Mouse (Mus musculus) ZHBTc4 (cell line): ENCODE data around the gene Fpr2.
A peak's percentile ranks its signal among the peaks of the same experiment; 100 is the strongest.
"Not testable (repeated sequence)": the region's sequence is repeated elsewhere in the genome, so short reads cannot be mapped to it uniquely, and the experiment has no call there.

ENCODE experiments used
- DNase-seq: peaks from one replicate; pipeline ENCODE4 v3.0.0-alpha.2; 2011; ENCODE audit warnings: low read depth, low spot score

The Fpr2 gene

DNA sequence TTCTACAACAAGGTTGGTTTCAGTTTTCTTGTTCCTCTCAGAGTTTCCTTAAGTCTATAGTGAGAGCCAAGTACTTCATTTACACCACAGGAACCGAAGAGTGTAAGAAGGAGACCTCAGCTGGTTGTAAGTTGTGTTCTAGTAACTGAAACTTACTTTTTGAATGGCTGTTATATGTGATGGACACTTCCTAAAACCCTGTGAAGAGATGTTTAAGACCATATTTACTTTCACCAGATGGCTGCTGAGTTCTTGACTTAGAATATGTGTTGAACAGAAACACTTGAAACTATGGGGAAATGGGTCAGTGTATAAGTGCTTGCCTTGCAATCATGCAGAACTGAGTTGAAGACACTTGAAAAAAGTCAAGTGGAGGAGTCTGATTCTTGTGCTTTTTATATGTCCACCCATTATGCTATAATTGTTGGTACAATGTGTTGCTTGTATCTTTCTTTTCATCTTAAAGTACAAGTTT lies at the start of gene Fpr2, which contains the start of gene Fpr3:
Gene Fpr2, plus strand, starts transcription at position 51 of the 475 bp plus-strand sequence.
Gene Fpr3, plus strand, starts transcription at position 79 of the 475 bp plus-strand sequence.
- no peak for DNase-seq

DNA sequence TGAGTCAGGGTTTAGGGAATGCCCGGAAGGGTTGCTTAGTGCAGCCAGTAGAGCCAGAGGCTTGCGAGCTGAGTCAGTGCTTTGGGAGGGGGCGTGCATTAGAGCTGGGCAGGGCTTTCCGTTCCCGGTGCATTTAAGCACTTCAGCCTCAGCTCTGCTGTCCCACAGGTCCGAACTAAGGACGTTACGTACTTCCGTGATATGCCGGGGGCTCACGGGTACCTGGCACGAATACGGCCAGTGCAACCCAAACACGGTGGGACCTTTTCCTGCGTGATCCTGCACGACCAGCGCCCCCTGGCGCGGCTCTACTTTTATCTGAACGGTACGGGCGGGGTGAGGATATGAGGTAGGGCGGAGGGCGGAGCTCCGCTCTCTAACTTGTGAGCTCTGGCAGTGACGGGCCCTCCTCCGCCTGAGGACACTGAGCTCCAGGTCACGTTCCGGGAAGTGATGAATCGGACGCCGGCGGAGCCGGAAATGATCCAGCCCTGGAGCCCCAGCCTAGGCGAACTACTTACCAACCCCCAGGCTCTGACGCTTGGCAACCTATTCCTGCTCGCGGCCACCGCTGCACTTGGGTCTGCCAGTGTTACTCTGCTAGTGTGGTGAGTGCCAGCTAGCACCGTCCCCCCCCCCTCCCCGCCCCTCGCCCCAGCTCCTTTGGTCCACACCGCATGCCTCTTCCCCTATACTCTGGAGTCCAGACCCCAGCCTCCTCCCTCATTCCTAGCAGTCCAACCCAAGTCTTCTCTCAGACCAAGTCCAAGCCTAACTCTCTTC lies 49.5 kb upstream of the Fpr2 start:
- peak; percentile 98 for DNase-seq

DNA sequence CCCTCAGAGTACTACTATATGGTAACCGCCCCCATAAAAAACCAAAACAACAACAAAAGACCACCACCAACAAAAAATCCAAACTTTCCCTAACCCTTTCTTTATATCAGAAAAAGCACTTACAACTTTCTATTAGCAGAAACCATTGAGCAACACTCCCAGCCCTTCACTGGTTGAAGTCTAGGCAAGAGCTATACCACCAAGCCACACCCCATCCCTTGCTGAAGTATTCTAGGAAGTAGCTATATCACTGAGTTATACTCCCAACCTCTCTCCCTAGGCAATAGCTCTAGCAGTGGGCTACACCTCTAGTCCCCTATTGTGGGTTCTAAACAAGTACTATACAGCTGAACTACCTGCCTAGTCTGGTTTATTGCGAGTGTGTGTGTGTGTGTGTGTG lies 48.3 kb upstream of the Fpr2 start:
- DNase-seq: no peak

DNA sequence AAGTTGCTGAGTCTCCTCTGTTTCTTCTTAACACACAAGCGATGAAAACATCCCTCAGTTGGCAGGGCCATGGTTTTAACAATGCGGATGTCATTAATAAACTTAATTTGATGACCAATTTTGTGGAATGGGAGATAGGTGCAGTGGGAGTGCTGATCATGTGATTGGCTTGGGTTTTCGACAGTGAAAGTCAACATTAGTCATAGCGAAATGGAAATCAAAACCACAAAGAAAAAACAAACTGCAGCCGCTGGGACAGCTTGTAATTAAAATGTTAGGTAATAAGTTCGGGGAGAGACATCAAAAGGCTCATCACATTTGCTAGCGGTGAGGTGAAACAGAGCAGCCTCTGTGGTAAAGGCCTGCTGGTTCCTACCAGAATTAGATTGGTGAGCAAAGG lies 46.8 kb upstream of the Fpr2 start:
- DNase-seq: no peak

DNA sequence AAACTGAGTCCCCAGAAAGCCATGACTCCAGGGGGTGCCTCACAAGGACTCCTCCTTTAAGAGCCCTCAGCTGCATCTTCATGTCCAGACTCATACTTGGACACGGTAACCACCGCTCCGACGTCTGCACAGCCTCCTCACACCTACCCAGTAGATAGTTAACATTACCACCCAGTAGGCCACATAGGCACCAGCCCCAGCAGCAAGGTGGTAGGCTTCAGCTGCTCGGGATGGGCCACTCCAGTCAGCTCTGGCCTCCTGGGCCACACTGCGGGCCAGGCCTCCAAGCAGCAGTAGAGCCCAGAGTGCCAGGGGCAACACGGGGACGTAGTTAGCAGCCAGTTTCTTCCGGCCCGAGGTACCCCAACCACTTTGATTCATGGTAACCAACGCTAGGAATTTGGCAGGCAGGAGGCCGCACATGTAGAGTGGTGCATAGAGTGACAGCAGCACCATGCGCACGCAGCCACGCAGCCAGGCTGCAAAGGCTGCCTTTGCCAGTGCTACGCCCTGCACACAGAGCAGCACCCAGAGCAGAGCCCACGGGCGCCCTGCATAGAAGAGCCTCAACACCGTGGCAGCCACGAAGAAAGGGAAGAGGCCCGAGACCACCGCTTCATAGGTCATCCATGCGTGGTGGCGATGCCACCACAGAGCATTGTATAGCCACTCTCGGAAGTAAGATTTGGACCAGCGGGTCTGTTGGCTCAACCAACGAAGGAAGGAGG lies 43.9 kb upstream of the Fpr2 start:
- peak; percentile 47 for DNase-seq

DNA sequence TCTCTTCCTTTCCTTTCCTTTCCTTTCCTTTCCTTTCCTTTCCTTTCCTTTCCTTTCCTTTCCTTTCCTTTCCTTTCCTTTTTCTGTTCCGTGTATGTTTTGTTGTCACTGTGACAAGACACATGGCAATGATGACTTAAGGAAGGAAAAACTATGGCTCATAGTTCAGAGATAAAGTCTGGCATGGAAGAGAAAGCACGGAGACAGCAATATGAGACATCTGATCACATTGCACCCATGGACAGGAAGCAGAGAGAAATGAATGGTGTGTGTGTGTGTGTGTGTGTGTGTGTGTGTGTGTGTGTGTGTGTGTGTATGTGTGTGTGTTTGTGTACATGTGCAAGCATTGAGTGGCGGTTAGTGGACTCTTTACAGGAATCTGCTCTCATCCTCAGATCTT lies 43.0 kb upstream of the Fpr2 start:
- DNase-seq: not testable (repeated sequence)

DNA sequence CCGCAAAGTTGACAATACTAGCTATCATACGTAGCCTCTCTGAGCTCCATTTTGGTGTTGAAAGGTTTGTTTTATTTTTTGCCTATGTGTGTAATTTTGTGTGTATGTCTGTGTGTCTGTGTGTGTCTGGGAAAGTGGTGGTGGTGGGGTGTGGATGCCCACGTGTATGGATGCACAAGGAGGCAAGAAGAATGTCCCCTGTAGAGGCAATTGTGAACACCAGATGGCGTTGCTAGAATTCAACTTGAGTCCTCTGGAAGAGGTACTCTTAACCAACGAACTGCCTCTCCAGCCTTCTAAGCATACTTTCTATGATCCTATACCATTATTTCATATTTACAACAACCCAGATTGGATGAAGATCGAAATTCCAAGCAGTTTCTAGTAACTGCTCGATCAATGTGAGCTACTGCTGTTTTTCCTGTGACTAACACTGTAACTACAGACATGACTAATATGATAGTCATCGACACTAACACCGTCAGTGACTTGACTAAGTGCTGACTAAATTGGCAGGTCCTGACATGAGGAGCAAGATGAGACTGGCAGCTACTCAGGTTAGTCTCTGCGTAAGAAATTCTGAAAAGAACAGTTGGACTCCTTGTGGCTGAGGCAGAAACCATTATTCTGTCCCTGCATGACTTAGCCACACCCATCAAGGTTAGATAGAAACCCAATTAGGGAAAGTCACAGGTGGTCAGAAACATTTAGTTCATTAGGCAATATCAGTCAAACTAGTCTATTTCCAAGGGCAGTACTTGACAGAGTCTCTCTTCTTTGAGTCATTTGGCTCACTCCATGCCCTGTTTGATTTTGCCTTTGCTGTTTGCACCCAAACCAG lies 42.2 kb upstream of the Fpr2 start:
- peak; percentile 38 for DNase-seq

DNA sequence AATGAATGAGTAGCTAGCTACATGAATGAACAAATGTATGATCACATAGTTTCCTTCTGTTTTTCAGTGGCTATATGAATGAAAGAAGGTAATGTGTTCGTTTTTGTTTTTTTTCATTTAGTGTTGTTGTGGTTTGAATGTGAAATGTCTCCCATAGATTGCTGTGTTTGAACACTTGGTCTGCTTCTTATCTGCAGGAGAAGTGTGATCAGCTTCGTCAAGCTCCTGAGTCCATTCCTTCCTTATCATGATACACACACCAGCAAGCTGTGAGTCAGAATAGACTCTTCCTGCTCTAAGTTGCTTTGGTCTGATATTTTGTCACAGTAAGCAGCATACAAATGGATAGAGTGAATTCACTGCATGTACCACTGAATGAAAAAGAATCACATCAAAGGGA lies 38.6 kb upstream of the Fpr2 start:
- no peak for DNase-seq

DNA sequence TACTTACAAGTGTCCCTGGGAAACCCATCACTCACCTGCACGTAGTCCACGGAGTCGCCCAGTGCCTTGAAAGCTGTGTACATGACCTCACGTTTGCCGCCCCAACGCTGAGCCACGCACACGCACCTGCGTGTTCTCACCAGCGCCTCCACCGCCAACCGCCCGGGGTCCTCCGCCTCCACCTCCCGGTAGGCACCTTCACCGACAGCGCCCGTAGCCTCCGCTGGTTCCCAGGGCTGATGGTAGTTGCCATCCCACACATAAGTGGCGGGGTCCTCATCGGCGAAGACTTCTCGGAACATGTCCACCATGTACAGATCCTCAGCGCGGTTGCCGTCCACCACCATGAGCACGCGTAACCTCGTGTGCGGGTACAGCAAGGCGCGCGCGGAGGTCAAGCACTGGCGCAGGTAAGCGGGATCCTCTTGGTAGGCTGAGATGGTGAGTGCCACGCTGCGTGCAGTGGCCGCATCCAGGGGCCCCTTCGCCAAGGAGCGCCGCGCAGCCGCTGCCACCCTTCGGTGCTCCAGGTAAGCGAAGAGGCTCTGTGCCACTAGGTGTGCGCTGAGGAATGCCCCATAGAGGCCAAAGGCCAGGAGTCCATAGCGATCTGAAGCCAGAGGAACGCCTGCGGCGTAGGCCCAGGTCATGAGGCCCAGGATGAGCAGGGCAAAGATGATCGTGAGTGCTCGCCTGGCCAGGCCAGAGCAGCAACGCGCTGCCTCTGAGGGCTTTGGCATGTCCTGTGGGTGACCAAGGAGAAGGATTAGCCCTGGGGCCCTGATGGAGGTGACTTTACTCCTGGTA lies 37.5 kb upstream of the Fpr2 start:
- peak; percentile 62 for DNase-seq

DNA sequence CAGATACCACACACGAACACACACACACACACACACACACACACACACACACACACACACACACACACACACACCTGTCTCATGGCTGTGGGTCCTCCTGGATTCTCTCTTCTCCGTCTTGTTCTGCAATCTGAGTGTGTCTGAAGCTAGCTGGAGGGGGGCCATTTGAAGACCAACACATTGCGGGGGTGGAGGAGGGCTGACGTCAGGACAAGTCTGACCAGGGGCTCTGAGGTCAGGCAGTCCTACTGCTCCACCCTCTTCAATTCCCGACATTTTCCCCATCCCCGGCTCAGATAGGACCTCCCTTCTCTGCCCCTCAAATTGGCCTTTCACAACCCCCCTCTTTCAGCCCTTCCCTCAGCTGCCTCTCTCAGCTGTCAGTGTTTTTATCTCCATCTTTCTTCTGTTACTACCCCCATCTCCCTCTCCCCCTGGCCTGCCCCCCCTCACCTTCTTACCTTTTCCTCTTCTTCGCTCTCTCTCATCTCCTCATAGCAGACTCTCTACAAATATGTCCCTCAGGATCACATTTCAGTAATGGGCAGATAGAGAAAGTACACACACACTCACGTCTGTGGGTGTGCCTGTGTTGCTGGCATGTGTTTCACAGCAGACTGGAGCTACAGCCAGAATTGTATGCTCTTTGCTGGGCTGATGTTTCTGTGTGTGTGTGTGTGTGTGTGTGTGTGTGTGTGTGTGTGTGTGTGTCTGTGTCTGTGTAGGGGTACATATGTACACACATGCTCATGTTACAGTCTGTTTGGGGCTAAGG lies 32.4 kb upstream of the Fpr2 start, which contains the start of gene Has1:
Gene Has1, minus strand, starts transcription at position 142 of the 775 bp plus-strand sequence.
- DNase-seq: no peak

DNA sequence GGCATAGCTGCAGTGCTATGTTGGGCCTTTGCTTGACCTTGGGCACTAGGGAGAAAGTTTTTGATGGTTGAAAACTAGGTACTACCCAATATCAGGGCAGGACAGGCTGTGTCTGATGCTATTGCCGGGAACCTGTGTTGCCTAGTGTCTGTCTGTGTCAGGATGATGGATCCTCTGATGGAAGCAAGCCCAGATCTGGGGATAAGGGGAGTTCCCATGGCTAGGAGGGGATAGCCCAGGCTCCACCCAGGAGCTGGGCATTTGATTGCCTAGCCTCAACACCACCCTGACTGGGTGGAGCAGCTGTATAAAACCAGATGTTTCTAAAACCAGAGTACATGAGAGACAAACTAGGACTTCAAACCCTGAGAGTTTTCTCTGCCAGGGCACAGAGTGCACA lies 31.0 kb upstream of the Fpr2 start:
- DNase-seq: no peak

DNA sequence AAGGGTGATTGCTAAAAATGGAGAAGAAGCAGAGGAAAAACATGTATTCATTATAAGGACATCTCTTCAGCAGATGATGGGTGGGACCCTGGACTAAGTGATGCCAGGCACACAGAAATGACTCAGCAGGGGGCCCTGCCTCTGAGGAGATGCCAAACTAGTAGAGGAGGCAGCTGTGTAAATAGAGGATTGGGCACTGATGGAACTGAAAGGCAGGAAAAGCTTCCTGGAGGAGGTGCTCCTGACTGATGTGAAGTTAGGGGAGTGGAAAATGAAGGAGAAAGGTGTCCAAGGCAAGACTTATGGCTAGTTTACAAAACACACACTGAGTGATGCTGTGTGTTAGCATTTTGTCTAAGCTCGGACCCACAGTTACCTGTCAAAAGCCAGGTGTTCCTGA lies 30.2 kb upstream of the Fpr2 start:
- DNase-seq: no peak

DNA sequence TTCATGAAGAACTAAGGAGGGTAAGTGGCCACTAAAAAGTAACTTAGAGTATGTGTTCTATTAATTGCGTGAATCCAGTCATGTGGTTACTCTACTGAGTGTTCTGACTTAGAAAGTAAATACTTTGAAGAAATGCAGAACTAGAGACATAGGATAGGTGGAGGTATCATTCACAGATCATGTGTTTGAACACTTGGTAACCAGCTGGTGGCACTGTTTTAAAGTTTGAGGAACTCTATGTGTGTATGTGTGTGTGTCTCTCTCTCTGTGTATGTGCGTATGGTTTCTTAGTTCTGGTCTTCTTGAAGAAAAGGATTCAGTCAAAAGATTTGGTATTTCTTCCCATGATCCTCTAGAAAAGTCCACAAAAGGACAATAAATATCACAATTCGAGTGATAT lies 27.5 kb upstream of the Fpr2 start:
- DNase-seq: no peak

DNA sequence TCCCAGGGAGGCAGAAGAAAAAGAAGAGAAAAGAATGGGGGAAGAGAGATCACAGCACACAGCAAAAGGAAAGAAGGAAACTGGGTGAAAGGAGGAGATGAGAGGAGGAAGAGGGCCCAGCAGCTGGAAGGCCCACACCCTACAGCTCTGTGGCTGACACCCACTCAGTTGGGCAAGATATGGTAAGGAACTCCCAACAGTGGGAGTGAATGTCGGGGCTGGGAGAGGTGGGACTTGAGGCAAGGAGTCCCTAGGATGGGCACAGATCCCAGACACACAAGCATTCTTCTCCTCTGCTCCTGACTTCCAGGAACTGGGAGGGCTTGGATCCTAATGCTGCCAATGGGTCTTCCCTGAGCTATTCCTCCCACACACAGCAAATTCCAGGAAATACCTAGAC lies 25.3 kb upstream of the Fpr2 start:
- no peak for DNase-seq

DNA sequence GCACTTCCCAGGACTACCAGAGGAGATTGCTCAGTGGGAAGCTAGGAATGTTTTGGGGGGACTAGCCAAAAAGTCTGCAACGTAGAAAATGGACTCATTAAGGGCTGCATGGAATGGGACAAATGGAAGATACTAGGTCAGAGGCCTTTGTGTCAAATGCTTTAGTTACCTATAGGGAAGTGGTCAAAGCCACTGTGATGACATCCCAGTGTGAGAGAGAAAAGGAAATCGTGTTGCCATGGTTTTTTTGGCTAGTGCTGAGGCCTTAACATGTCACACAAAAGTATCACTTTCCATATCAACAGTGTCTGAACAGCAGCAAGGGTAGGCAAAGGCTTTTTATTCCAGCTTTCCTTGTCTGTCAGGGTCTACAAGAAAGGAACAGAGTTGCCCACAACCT lies 22.5 kb upstream of the Fpr2 start:
- no peak for DNase-seq

DNA sequence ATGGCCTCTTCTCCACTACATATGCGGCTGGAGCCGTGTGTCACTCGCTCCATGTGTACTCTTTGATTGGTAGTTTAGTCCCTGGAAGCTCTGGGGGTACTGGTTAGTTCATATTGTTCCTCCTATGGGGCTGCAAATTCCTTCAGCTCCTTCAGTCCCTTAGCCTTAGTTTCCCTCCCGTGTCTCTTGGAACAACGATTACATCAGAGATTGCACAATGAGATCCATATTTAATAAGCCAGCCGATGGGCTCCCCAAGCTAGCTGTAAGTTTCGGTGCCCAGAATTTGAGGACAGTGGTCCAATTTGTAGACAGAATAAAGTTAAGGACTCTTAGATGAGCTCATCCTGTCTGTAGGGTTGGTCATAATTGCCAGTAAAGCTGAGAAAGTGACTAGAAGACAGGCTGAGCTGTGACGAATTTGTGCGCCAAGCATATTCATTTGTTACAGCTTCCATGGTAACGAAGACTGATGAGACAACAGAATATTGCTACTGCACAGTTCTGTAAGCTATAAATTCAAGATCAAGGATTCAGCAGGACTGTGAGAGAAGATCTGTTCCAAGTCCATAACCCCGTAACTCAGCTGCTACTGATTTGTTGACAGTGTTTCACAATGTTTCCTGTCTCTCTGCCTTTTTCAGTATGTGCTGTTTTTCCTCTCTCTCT lies 20.7 kb upstream of the Fpr2 start:
- no peak for DNase-seq

DNA sequence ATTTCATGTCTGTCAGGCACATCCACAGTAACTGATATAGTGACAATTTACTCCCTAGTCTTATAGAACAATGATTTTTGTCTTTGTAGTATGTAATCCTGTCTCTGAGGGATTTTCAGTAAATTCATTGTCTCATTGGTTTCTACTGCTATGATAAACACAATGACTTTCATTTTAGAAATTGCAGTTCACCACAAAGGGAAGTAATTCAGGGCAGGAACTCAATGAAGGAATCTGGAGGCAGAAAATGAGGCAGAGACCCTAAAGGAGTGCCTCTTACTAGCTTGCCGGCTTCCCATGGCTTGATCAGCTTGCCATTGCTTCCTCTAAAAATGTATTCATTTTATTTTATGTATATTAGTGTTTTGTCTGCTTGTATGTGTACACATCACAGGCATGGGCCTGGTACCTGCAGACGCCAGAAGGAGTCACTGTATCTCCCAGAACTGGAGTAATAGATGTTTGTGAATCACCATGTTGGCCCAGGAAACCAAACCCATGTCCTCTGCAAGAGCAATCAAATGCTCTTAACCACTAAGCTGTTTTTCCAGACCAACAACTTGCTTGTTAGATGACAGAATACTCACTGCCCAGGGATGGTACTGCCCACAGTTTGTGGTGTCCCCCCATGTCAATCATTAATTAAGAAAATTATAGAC lies 16.6 kb upstream of the Fpr2 start:
- no peak for DNase-seq

DNA sequence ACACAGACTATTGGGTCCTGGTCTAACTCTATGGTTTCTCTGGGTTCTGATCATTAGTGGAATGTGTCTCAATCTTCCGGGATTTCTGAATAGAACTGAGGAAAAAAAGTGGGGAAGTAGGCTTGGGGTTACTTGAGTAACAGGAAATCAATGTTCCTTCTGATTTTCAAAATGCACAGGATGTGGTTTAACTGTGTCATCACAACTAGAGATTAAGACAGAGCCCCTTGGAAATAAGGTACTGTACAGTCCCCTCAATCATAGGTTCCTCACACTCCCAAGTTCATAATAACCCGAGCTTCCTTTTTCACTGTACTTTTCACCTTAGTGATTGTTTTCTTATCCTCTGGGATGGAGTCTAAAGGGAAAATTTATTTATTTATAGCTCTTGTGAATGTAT lies 15.9 kb upstream of the Fpr2 start:
- no peak for DNase-seq

DNA sequence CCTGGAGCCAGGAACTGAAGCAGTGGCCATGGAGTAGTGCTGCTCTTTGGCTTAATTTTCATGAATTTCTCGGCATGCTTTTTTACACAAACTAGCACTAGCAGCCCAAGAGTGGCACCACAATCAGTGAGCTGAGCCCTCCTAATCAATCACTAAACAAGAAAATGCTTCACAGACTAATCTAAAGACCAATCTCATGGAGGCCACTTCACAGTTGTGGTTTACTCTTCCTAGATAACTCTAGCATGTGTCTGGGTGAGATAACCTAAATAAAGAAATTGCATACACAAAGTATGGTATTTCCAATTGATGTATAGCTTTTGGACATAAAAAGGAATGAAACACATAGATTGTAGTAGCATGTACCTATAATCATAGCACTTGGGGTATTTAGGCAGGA lies 8.3 kb upstream of the Fpr2 start:
- DNase-seq: no peak
